Mouse (Mus musculus): ENCODE results near the gene Rnf113a1. TPM values are rescaled to one million over a fixed set of nuclear protein-coding genes. Genes with fewer than 3 reads are reported as not detected.
"Not testable (repeated sequence)": the region's sequence is repeated elsewhere in the genome, so short reads cannot be mapped to it uniquely, and the experiment has no call there.

Rnf113a1 gene
- total RNA-seq (2021): 1 to 10 TPM; 1.8 to 2.4 TPM
- long read RNA-seq, experiment 1, transcript Rnf113a1-201 (1 exons, 1,223 nt): major isoform, 5 of 5 reads
- long read RNA-seq, experiment 1, partial matches to known transcripts: 0 of 5 reads
- long read RNA-seq, experiment 1, other reads (novel, unspliced or antisense): 0 of 5 reads
- long read RNA-seq, experiment 2, partial matches to known transcripts: 0 of 4 reads
- long read RNA-seq, experiment 2, other reads (novel, unspliced or antisense): 0 of 4 reads

- DNase-seq: peak; percentile 81
- intact Hi-C loops (cut with DNase I; ENCODE audit: low total_unique reads): no loop called here
Observed at GRCm38 (mm10) chrX:37191105-37191743, at the start of gene Rnf113a1, which contains the start of gene Ndufa1. TSS of gene Rnf113a1 (plus strand) at chrX:37191245. TSS of gene Ndufa1 (minus strand) at chrX:37191163.

- intact Hi-C loops (cut with DNase I; ENCODE audit: low total_unique reads): no loop called here
- no peak for DNase-seq
Observed at GRCm38 (mm10) chrX:37141732-37142131, 49.3 kb upstream of the Rnf113a1 start.

GRCm38 (mm10) chrX:37144498-37144897 is 46.5 kb upstream of the Rnf113a1 start:
- DNase-seq; intact Hi-C loops (cut with DNase I; ENCODE audit: low total_unique reads): not testable (repeated sequence)

- no peak for DNase-seq
- intact Hi-C loops (cut with DNase I; ENCODE audit: low total_unique reads): no loop called here
Observed at GRCm38 (mm10) chrX:37144954-37145353, 46.1 kb upstream of the Rnf113a1 start.

- DNase-seq: no peak
Observed at GRCm38 (mm10) chrX:37157839-37158238, 33.2 kb upstream of the Rnf113a1 start.

GRCm38 (mm10) chrX:37161169-37161568 is 29.9 kb upstream of the Rnf113a1 start:
- intact Hi-C loops (cut with DNase I; ENCODE audit: low total_unique reads): no loop called here
- DNase-seq: no peak

More at GRCm38 (mm10) chrX:37157839-37158238, 33.2 kb upstream of the Rnf113a1 start:
- intact Hi-C loops (cut with DNase I; ENCODE audit: low total_unique reads): no loop called here

- no peak for DNase-seq
- intact Hi-C loops (cut with DNase I; ENCODE audit: low total_unique reads): no loop called here
Observed at GRCm38 (mm10) chrX:37163115-37163514, 27.9 kb upstream of the Rnf113a1 start.

- intact Hi-C loops (cut with DNase I; ENCODE audit: low total_unique reads): no loop called here
- peak; percentile 17 for DNase-seq
Observed at GRCm38 (mm10) chrX:37167085-37167484, 24.0 kb upstream of the Rnf113a1 start.

- intact Hi-C loops (cut with DNase I; ENCODE audit: low total_unique reads): no loop called here
- no peak for DNase-seq
Observed at GRCm38 (mm10) chrX:37168742-37169141, 22.3 kb upstream of the Rnf113a1 start, which contains the start of gene Akap14. TSS of gene Akap14 (minus strand) at chrX:37168842.

- intact Hi-C loops (cut with DNase I; ENCODE audit: low total_unique reads); DNase-seq: not testable (repeated sequence)
Observed at GRCm38 (mm10) chrX:37184401-37184800, 6.6 kb upstream of the Rnf113a1 start.

- no peak for DNase-seq
- intact Hi-C loops (cut with DNase I; ENCODE audit: low total_unique reads): no loop called here
Observed at GRCm38 (mm10) chrX:37190755-37191104, 315 bp upstream of the Rnf113a1 start.

GRCm38 (mm10) chrX:37191744-37192379 is 817 bp downstream of the Rnf113a1 start:
- intact Hi-C loops (cut with DNase I; ENCODE audit: low total_unique reads): no loop called here
- no peak for DNase-seq

- intact Hi-C loops (cut with DNase I; ENCODE audit: low total_unique reads): no loop called here
- no peak for DNase-seq
Observed at GRCm38 (mm10) chrX:37198676-37199075, 7.6 kb downstream of the Rnf113a1 start.

- DNase-seq: no peak
- intact Hi-C loops (cut with DNase I; ENCODE audit: low total_unique reads): no loop called here
Observed at GRCm38 (mm10) chrX:37210941-37211340, 19.9 kb downstream of the Rnf113a1 start, which contains the start of gene Gm9. TSS of gene Gm9 (minus strand) at chrX:37211041.

GRCm38 (mm10) chrX:37222158-37222557 is 31.1 kb downstream of the Rnf113a1 start, which contains the start of gene Rhox1:
TSS of gene Rhox1 (minus strand) at chrX:37222258.
- DNase-seq; intact Hi-C loops (cut with DNase I; ENCODE audit: low total_unique reads): not testable (repeated sequence)

Other genes with a start within 250 kb of the Rnf113a1 start
- 1 to 10 TPM; 4.3 to 7.0 TPM for gene Sept6, start 199.5 kb upstream of the Rnf113a1 start, total RNA-seq (2021)
- gene Sowahd, start 142.4 kb upstream of the Rnf113a1 start, total RNA-seq (2021): not detected
- gene Rpl39, start 105.8 kb upstream of the Rnf113a1 start, total RNA-seq (2021): 100 to 1,000 TPM; 417 to 466 TPM
- gene Upf3b, start 80.9 kb upstream of the Rnf113a1 start, total RNA-seq (2021): 1 to 10 TPM; 8.5 to 9.4 TPM
- gene Nkap, start 64.5 kb upstream of the Rnf113a1 start, total RNA-seq (2021): 1 to 10 TPM; 6.6 to 7.2 TPM
- gene Akap14, start 22.4 kb upstream of the Rnf113a1 start, total RNA-seq (2021): not detected
- 100 to 1,000 TPM; 346 to 390 TPM for gene Ndufa1, start 82 bp upstream of the Rnf113a1 start, total RNA-seq (2021)
- not detected for gene Gm9, start 19.8 kb downstream of the Rnf113a1 start, total RNA-seq (2021)
- gene Rhox1, start 31.0 kb downstream of the Rnf113a1 start, total RNA-seq (2021): not detected
- gene Rhox2a, start 53.7 kb downstream of the Rnf113a1 start, total RNA-seq (2021): not detected
- gene Rhox3a, start 58.7 kb downstream of the Rnf113a1 start, total RNA-seq (2021): not detected
- not detected for gene Rhox4a, start 74.1 kb downstream of the Rnf113a1 start, total RNA-seq (2021)
- gene Rhox3a2, start 188.8 kb downstream of the Rnf113a1 start, total RNA-seq (2021): under 1 TPM in 1 of 2 experiments, not detected in 1; 0.35 TPM
- not detected for gene Rhox4a2, start 199.6 kb downstream of the Rnf113a1 start, total RNA-seq (2021)
- not detected for gene Rhox2b, start 220.8 kb downstream of the Rnf113a1 start, total RNA-seq (2021)
- not detected for gene Rhox4b, start 241.2 kb downstream of the Rnf113a1 start, total RNA-seq (2021)